Mouse (Mus musculus) common myeloid progenitor, adult 5-6 weeks (primary cell): ENCODE measurements around the gene Sh3d21. TPM values are rescaled to one million over a fixed set of nuclear protein-coding genes. Genes with fewer than 3 reads are reported as not detected.
"Not testable (repeated sequence)": the region's sequence is repeated elsewhere in the genome, so short reads cannot be mapped to it uniquely, and the experiment has no call there.

ENCODE experiments used
- ATAC-seq: replicated peaks from 2 replicates; pipeline ENCODE4 v1.8.0; 2016; ENCODE audit warnings: low read depth, mild to moderate bottlenecking, moderate TSS enrichment, inconsistent platforms; ENCODE audit not compliant: poor library complexity, severe bottlenecking
- total RNA-seq: library from RNA; stranded (forward); fragments of 200-1000, 187-1606 nt; gene quantifications from 2 replicates; pipeline ENCODE4 v1.2.3, GENCODE M21; 2017

Gene Sh3d21
- total RNA-seq = not detected in 2 replicates

- peak; percentile 23; the same call in 1 of the 2 replicates for ATAC-seq
Observed at GRCm38 (mm10) chr4:126163067-126163659, at the start of gene Sh3d21. Sh3d21 (minus strand) TSS chr4:126163491.

GRCm38 (mm10) chr4:126207081-126207480 is 43.8 kb upstream of the Sh3d21 start:
- no peak for ATAC-seq

GRCm38 (mm10) chr4:126205386-126205785 is 42.1 kb upstream of the Sh3d21 start:
- no peak for ATAC-seq

GRCm38 (mm10) chr4:126204661-126205230 is 41.5 kb upstream of the Sh3d21 start:
- ATAC-seq = no peak

- ATAC-seq = no peak
Observed at GRCm38 (mm10) chr4:126204016-126204415, 40.7 kb upstream of the Sh3d21 start.

GRCm38 (mm10) chr4:126203336-126203895 is 40.1 kb upstream of the Sh3d21 start:
- no peak for ATAC-seq

- ATAC-seq = peak; percentile 85
Observed at GRCm38 (mm10) chr4:126202303-126203181, 39.3 kb upstream of the Sh3d21 start, which contains the start of gene Thrap3. Thrap3 (minus strand) TSS chr4:126202760.

GRCm38 (mm10) chr4:126201514-126202302 is 38.4 kb upstream of the Sh3d21 start:
- peak; percentile 37 for ATAC-seq

- ATAC-seq = no peak
Observed at GRCm38 (mm10) chr4:126200656-126201055, 37.4 kb upstream of the Sh3d21 start.

- no peak for ATAC-seq
Observed at GRCm38 (mm10) chr4:126200036-126200435, 36.7 kb upstream of the Sh3d21 start.

- ATAC-seq = no peak
Observed at GRCm38 (mm10) chr4:126199556-126199955, 36.3 kb upstream of the Sh3d21 start.

GRCm38 (mm10) chr4:126197485-126197884 is 34.2 kb upstream of the Sh3d21 start:
- no peak for ATAC-seq

GRCm38 (mm10) chr4:126194916-126195315 is 31.6 kb upstream of the Sh3d21 start:
- ATAC-seq = 0 out of 2 replicates have a peak, but pooled peaks have one; percentile 30

GRCm38 (mm10) chr4:126194216-126194615 is 30.9 kb upstream of the Sh3d21 start:
- no peak for ATAC-seq

- no peak for ATAC-seq
Observed at GRCm38 (mm10) chr4:126190636-126191035, 27.3 kb upstream of the Sh3d21 start.

GRCm38 (mm10) chr4:126187096-126187495 is 23.8 kb upstream of the Sh3d21 start:
- ATAC-seq = no peak

GRCm38 (mm10) chr4:126183034-126183433 is 19.7 kb upstream of the Sh3d21 start:
- no peak for ATAC-seq

GRCm38 (mm10) chr4:126181170-126181957 is 18.1 kb upstream of the Sh3d21 start:
- ATAC-seq = peak; percentile 90

- not testable (repeated sequence) for ATAC-seq
Observed at GRCm38 (mm10) chr4:126175980-126176379, 12.7 kb upstream of the Sh3d21 start.
